Comparison of ENCODE assay signal across 7 mouse cellular contexts in the genomic region with DNA sequence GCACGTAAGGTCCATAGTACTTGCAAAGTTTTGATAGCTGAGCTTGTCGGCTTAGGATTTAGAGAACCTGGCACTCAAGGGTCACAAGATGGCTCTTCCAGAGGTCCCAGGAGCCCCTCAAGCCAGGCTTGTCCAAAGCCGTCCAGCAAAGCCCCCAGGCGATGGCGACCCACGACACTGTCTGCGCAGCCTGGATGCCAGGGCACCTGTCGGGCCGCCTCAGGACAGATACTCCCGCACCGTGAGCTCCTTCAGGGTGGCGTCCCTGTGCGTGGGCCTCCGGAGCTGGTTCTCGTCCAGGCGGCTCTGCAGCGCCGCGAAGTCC. TPM values are rescaled to one million over a fixed set of nuclear protein-coding genes. Genes with fewer than 3 reads are reported as not detected.
A peak's percentile ranks its signal among the peaks of the same experiment; 100 is the strongest.
DNase-seq lines count a peak whose midpoint lies in the region; ATAC-seq and TF ChIP-seq lines count a peak whose summit lies in the region.

No protein-coding gene starts in this region.

- DNase-seq in liver, adult 2 months (ENCODE audit: extremely low read depth, low read depth, low spot score): no peak
- DNase-seq in liver (no peak), MN1 (ENCODE audit: low spot score) (no peak)
- no peak for DNase-seq in limb, embryonic 11.5 days (ENCODE audit: low spot score)
- DNase-seq in cerebellum, postnatal 36 days: no peak

- H3K9ac ChIP-seq in liver, adult 2 months (ENCODE audit: low read depth, low read length): peak overlapping the region; percentile 59
- peak overlapping the region; percentile 61 for H3K9ac ChIP-seq in forebrain, embryonic 12.5 days
- H3K9ac ChIP-seq in limb, embryonic 11.5 days (ENCODE audit: low read length): peak overlapping the region; percentile 76
- H3K9ac ChIP-seq in neural tube, embryonic 14.5 days (replicated peaks; ENCODE audit: low read depth, low read length): peak overlapping the region; percentile 68

- no peaks in the 10 kb centered on the region for H3K4me1 ChIP-seq in liver, adult 2 months (ENCODE audit: control insufficient read depth, insufficient read depth, low read length)
- H3K4me1 ChIP-seq in forebrain, embryonic 12.5 days: peaks cover 15% of the 10 kb centered on the region
- H3K4me1 ChIP-seq in limb, embryonic 11.5 days (ENCODE audit: control insufficient read depth, insufficient read depth, low read length): 0 out of 2 replicates have a peak, but pooled peaks cover 4% of the 10 kb centered on the region
- no peaks in the 10 kb centered on the region; the same call in 1 of the 2 replicates for H3K4me1 ChIP-seq in neural tube, embryonic 14.5 days (ENCODE audit: control insufficient read depth, insufficient read depth, low read length)

- no peaks in the 10 kb centered on the region for H3K36me3 ChIP-seq in liver, adult 2 months (ENCODE audit: control insufficient read depth, insufficient read depth, low read length)
- no peaks in the 10 kb centered on the region for H3K36me3 ChIP-seq in forebrain, embryonic 12.5 days (replicated peaks)
- no peaks in the 10 kb centered on the region for H3K36me3 ChIP-seq in limb, embryonic 11.5 days (ENCODE audit: control insufficient read depth, insufficient read depth, low read length)
- H3K36me3 ChIP-seq in neural tube, embryonic 14.5 days (ENCODE audit: control insufficient read depth, insufficient read depth, low read length): no peaks in the 10 kb centered on the region

- peak overlapping the region; percentile 57; the same call in 1 of the 2 replicates for H3K4me3 ChIP-seq in liver, adult 2 months (ENCODE audit: insufficient read depth, low read depth, low read length)
- peak overlapping the region; percentile 53 for H3K4me3 ChIP-seq in forebrain, embryonic 12.5 days (replicated peaks)
- peak overlapping the region; percentile 56 for H3K4me3 ChIP-seq in limb, embryonic 11.5 days (ENCODE audit: low read depth, low read length)
- H3K4me3 ChIP-seq in neural tube, embryonic 14.5 days (ENCODE audit: low read depth, low read length): peak overlapping the region; percentile 49

- no peak for ATAC-seq in forebrain, embryonic 12.5 days (ENCODE audit: low FRiP score)
- peak; percentile 14; the same call in 1 of the 2 replicates for ATAC-seq in limb, embryonic 11.5 days (ENCODE audit: insufficient number of reproducible peaks, low FRiP score, low TSS enrichment, low read depth)
- ATAC-seq in neural tube, embryonic 14.5 days (ENCODE audit: low read depth): no peak

- H3K4me2 ChIP-seq in forebrain, embryonic 12.5 days: peak overlapping the region; percentile 80
- peak overlapping the region; percentile 96 for H3K4me2 ChIP-seq in limb, embryonic 11.5 days (ENCODE audit: low read depth, severe bottlenecking)
- H3K4me2 ChIP-seq in neural tube, embryonic 14.5 days (ENCODE audit: low read depth, low read length): peak overlapping the region; percentile 91

- H3K79me2 ChIP-seq in liver, adult 2 months (ENCODE audit: control insufficient read depth, insufficient read depth, low read length): no peaks in the 10 kb centered on the region

- no peak for TF ChIP-seq CTCF in liver, adult 2 months (IDR thresholded peaks at IDR 0.05; ENCODE audit: low read depth, low read length)

- no peak for TF ChIP-seq POLR2A in liver, adult 2 months (IDR thresholded peaks at IDR 0.05; ENCODE audit: extremely low read depth, insufficient read depth, low read length)

- H3K27me3 ChIP-seq in liver, adult 2 months (ENCODE audit: control insufficient read depth, insufficient read depth, low read length): 0 out of 2 replicates have a peak, but pooled peaks cover 7% of the 10 kb centered on the region
- peaks cover 61% of the 10 kb centered on the region for H3K27me3 ChIP-seq in forebrain, embryonic 12.5 days
- H3K27me3 ChIP-seq in limb, embryonic 11.5 days (ENCODE audit: control insufficient read depth, insufficient read depth, low read length): peaks cover 13% of the 10 kb centered on the region; the same call in 1 of the 2 replicates
- no peaks in the 10 kb centered on the region for H3K27me3 ChIP-seq in neural tube, embryonic 14.5 days (ENCODE audit: control insufficient read depth, insufficient read depth, low read length)

- no peak overlapping the region for H3K27ac ChIP-seq in liver, adult 2 months (replicated peaks; ENCODE audit: insufficient read depth, low read depth, low read length)
- H3K27ac ChIP-seq in forebrain, embryonic 12.5 days: 0 out of 2 replicates have a peak overlapping the region, but pooled peaks have one; percentile 48
- no peak overlapping the region for H3K27ac ChIP-seq in limb, embryonic 11.5 days (replicated peaks; ENCODE audit: low read depth, low read length)
- H3K27ac ChIP-seq in neural tube, embryonic 14.5 days (ENCODE audit: low read depth, low read length): 0 out of 2 replicates have a peak overlapping the region, but pooled peaks have one; percentile 80

- H3K9me3 ChIP-seq in forebrain, embryonic 12.5 days: no peaks in the 10 kb centered on the region
- H3K9me3 ChIP-seq in limb, embryonic 11.5 days (ENCODE audit: control insufficient read depth, low read length): no peaks in the 10 kb centered on the region
- no peaks in the 10 kb centered on the region for H3K9me3 ChIP-seq in neural tube, embryonic 14.5 days (ENCODE audit: control insufficient read depth, low read length)

- WGBS in liver, adult 2 months: 55% methylated on average over 19 of the region's 19 CpGs
- WGBS in forebrain, embryonic 12.5 days: 14% methylated on average over 19 of the region's 19 CpGs
- WGBS in limb, embryonic 11.5 days: 14% methylated on average over 19 of the region's 19 CpGs
- WGBS in neural tube, embryonic 14.5 days: 12% methylated on average over 19 of the region's 19 CpGs

RNA-seq across cellular contexts. Expression of a gene that starts 9.0 kb away (rescaled TPM):
- 0.92 and 1.5 TPM in 2 replicates for total RNA-seq in liver, adult 2 months (2014; rRNA removed)
- polyA plus RNA-seq in liver, adult 2 months (2012; rRNA removed): 0.61 and 1.2 TPM in 2 replicates
- polyA plus RNA-seq in forebrain, embryonic 12.5 days (2016; fragmentation: Nextera tagmentation; extraction: Ambion mirVana): 0.60 and 0.93 TPM in 2 replicates
- polyA plus RNA-seq in limb, embryonic 11.5 days (2014; fragmentation: Nextera tagmentation; extraction: Ambion mirVana): 1.2 and 1.5 TPM in 2 replicates
- 1.0 and 1.2 TPM in 2 replicates for polyA plus RNA-seq in neural tube, embryonic 14.5 days (2014; fragmentation: Nextera tagmentation; extraction: Ambion mirVana)

RNA-seq across cellular contexts. Expression of a gene that starts 20.2 kb away (rescaled TPM):
- 0.09 and 0.27 TPM in 2 replicates for total RNA-seq in liver, adult 2 months (2014; rRNA removed)
- 0.09 and 0.18 TPM in 2 replicates for polyA plus RNA-seq in liver, adult 2 months (2012; rRNA removed)
- polyA plus RNA-seq in forebrain, embryonic 12.5 days (2016; fragmentation: Nextera tagmentation; extraction: Ambion mirVana): 0.11 and 0.13 TPM in 2 replicates
- polyA plus RNA-seq in limb, embryonic 11.5 days (2014; fragmentation: Nextera tagmentation; extraction: Ambion mirVana): 0.23 and 0.29 TPM in 2 replicates
- polyA plus RNA-seq in neural tube, embryonic 14.5 days (2014; fragmentation: Nextera tagmentation; extraction: Ambion mirVana): 0.09 and 0.19 TPM in 2 replicates

Comparison
In these comparisons a context has a peak if more than half of its experiments do, and no peak if none do; other contexts are left out.
1. H3K27ac ChIP-seq: peak in forebrain, embryonic 12.5 days (single experiment) and neural tube, embryonic 14.5 days (single experiment); none in liver, adult 2 months (single experiment) and limb, embryonic 11.5 days (single experiment).
2. Peak in every context shown above with its lines, with median percentiles within 50 percentile points of each other: H3K4me3 ChIP-seq, H3K9ac ChIP-seq and H3K4me2 ChIP-seq.